Mouse (Mus musculus): ENCODE measurements around the gene Spen.

GRCm38 (mm10) chr4:141571337-141571739 is 32.9 kb upstream of the Spen start:
- TF ChIP-seq ZNF384 (IDR thresholded peaks at IDR 0.05; ENCODE audit: low read depth, low read length) (peak; percentile 81; the same call in 1 of the 2 replicates), MAFK (IDR thresholded peaks at IDR 0.05; ENCODE audit: insufficient read depth, low read depth, low read length) (no peak), ZC3H11A (IDR thresholded peaks at IDR 0.05; ENCODE audit: borderline replicate concordance, low read depth, low read length) (no peak), CHD2 (IDR thresholded peaks at IDR 0.05; ENCODE audit: low read depth, low read length) (no peak)
